Mouse (Mus musculus) bone marrow macrophage, adult 2 months (primary cell): Measurements from ENCODE around the gene Sct.

Experiments used
- CTCF ChIP-seq: IDR thresholded peaks from 2 replicates; pipeline ENCODE4 v1.5.1; 2012; ENCODE audit warnings: low read depth, mild to moderate bottlenecking, low read length, moderate library complexity
- POLR2A ChIP-seq: IDR thresholded peaks from 2 replicates; pipeline ENCODE4 v1.6.1; 2012; ENCODE audit warnings: mild to moderate bottlenecking, low read depth, low read length, borderline replicate concordance

DNA sequence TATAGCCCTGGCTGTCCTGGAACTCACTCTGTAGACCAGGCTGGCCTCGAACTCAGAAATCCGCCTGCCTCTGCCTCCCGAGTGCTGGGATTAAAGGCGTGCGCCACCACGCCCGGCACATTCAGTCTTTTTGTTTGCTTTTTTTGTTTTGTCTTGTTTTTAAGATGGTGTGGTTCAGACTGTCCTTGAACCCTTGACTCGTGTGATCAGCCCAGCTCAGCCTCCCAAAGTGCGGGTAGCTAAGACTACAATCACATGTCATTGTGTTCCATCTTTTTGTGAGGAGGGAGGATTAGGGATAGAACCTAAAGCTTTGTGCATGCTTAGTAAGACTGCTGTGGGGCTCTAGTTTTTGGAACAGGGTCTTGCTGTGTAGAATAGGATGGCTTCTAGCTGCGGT lies 47.4 kb downstream of the Sct start:
- TF ChIP-seq CTCF = no peak
- TF ChIP-seq POLR2A = no peak
